Mouse (Mus musculus) erythroblast, embryonic 14.5 days (primary cell): Measurements from ENCODE around the gene Fxn. TPM values are rescaled to one million over a fixed set of nuclear protein-coding genes. Genes with fewer than 3 reads are reported as not detected.

Experiments used
- H3K27me3 ChIP-seq: 2 replicates; pipeline ENCODE4 v1.6.1; 2012; ENCODE audit warnings: inconsistent platforms; ENCODE audit not compliant: control insufficient read depth
- H3K36me3 ChIP-seq: 2 replicates; pipeline ENCODE4 v1.6.1; 2012; ENCODE audit warnings: mild to moderate bottlenecking, inconsistent platforms; ENCODE audit not compliant: control insufficient read depth
- H3K4me1 ChIP-seq: 2 replicates; pipeline ENCODE4 v1.6.1; 2012; ENCODE audit warnings: inconsistent platforms; ENCODE audit not compliant: control insufficient read depth
- H3K4me3 ChIP-seq: replicated peaks from 2 replicates; pipeline ENCODE3; 2012; ENCODE audit warnings: moderate library complexity, mild to moderate bottlenecking, inconsistent platforms
- H3K9me3 ChIP-seq: 2 replicates; pipeline ENCODE4 v1.6.1; 2012; ENCODE audit warnings: low read length, inconsistent platforms, mixed read lengths; ENCODE audit not compliant: control insufficient read depth
- GATA1 ChIP-seq: IDR thresholded peaks from 2 replicates; pipeline ENCODE4 v1.6.1; 2012; ENCODE audit warnings: low read length, inconsistent platforms, mixed read lengths
- TAL1 ChIP-seq: IDR thresholded peaks from 3 replicates; pipeline ENCODE4 v1.6.1; 2012; ENCODE audit warnings: low read length, inconsistent platforms, mixed read lengths
- polyA plus RNA-seq: library from polyadenylated mRNA; stranded (reverse); fragments of >175 nt; gene quantifications from 2 replicates; pipeline ENCODE4 v1.2.3, GENCODE M21; 2012

The Fxn gene
- polyA plus RNA-seq, 1 experiment = 17.5 TPM

DNA sequence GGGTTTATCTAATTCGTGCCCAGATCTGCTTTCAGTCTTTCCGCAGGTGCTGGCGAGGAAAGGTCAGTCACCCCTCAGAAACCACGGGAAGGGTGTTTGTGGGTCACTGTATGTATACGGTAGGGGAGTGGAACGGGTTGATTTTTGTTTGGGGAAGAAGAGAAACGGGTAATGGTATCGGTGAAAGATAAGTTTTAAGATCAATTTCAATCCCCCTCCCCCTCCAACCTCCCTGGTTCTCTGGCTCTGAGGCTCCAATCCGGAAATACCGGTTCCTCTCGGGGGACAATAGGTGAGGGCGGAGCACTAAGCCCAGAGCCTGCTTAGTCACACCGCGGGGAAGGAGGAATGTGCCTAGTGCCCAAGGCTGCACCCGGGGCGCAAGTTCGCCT, 55.1 kb downstream of the Fxn start:
- H3K4me3 ChIP-seq = peak overlapping the region; percentile 55
- no peaks in the 10 kb centered on the region for H3K9me3 ChIP-seq
- H3K27me3 ChIP-seq = peaks cover 44% of the 10 kb centered on the region
- H3K4me1 ChIP-seq = peaks cover 8% of the 10 kb centered on the region
- H3K36me3 ChIP-seq = no peaks in the 10 kb centered on the region
- TF ChIP-seq GATA1 (no peak), TAL1 (no peak)

- H3K27me3 ChIP-seq = peaks cover 44% of the 10 kb centered on the region
- TF ChIP-seq GATA1 (no peak), TAL1 (no peak)
- peaks cover 8% of the 10 kb centered on the region for H3K4me1 ChIP-seq
- no peaks in the 10 kb centered on the region for H3K36me3 ChIP-seq
- H3K9me3 ChIP-seq = no peaks in the 10 kb centered on the region
- H3K4me3 ChIP-seq = peak within 1 kb of the TSS; percentile 55
Observed at GRCm38 (mm10) chr19:24224500-24225304, 55.7 kb downstream of the Fxn start, which contains the start of gene Tjp2. Tjp2 (minus strand) TSS chr19:24225030.

DNA sequence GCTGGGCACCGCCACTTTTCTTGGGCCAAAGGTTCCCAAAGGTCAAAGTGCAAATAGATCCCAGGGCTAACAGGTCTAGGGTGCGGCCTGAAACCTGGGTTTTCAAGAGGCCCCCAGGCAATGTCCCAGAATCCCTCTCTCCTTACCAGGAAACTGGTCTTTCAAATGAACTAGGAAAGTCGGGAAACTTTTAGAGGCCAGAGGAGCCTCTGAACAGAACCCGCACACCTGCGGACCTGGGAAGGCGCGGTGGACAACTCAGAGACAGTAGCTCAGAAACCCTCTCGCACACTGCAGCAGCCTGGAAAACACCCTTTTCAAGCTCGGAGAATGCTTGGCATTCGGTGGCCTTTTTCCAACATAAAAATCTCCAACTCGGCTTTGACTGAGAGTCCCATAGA, 56.6 kb downstream of the Fxn start:
- H3K36me3 ChIP-seq = no peaks in the 10 kb centered on the region
- peaks cover 44% of the 10 kb centered on the region for H3K27me3 ChIP-seq
- peaks cover 8% of the 10 kb centered on the region for H3K4me1 ChIP-seq
- no peaks in the 10 kb centered on the region for H3K9me3 ChIP-seq
- TF ChIP-seq TAL1 (no peak), GATA1 (no peak)
- peak overlapping the region; percentile 55 for H3K4me3 ChIP-seq

DNA sequence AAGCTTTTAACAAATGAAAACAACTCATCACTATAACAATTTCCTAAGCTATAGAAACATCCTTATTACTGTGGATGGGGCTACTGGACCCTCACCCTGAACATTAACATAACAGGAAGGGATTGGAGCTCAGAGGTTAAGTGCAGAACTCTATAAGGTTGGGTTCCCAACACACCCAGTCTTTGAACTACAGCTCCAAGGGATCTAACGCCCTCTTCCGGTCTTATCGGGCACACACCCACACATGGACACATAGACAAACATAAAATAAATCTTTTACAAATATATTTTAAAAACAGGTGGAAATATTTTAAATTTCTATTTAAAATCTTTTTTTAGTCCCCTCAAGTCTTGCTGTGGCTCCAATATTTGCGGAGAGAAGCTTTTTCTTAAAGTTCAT, 59.0 kb downstream of the Fxn start:
- Histone ChIP-seq H3K4me1 (peaks cover 8% of the 10 kb centered on the region), H3K4me3 (no peak overlapping the region), H3K27me3 (peaks cover 43% of the 10 kb centered on the region), H3K9me3 (no peaks in the 10 kb centered on the region), H3K36me3 (no peaks in the 10 kb centered on the region)
- TF ChIP-seq GATA1 (no peak), TAL1 (no peak)

- no peak for TF ChIP-seq TAL1
- TF ChIP-seq GATA1 = no peak
- Histone ChIP-seq H3K27me3 (peaks cover 38% of the 10 kb centered on the region), H3K4me1 (peaks cover 8% of the 10 kb centered on the region)
Observed at GRCm38 (mm10) chr19:24220795-24221445, 59.5 kb downstream of the Fxn start.

GRCm38 (mm10) chr19:24219011-24219410, 61.4 kb downstream of the Fxn start:
- no peaks in the 10 kb centered on the region for H3K9me3 ChIP-seq
- H3K27me3 ChIP-seq = peaks cover 19% of the 10 kb centered on the region
- no peak overlapping the region for H3K4me3 ChIP-seq
- TF ChIP-seq GATA1 (no peak), TAL1 (no peak)
- no peaks in the 10 kb centered on the region for H3K4me1 ChIP-seq
- H3K36me3 ChIP-seq = no peaks in the 10 kb centered on the region

More at GRCm38 (mm10) chr19:24220795-24221445, 59.5 kb downstream of the Fxn start:
- Histone ChIP-seq H3K36me3 (no peaks in the 10 kb centered on the region), H3K9me3 (no peaks in the 10 kb centered on the region), H3K4me3 (no peak overlapping the region)

DNA sequence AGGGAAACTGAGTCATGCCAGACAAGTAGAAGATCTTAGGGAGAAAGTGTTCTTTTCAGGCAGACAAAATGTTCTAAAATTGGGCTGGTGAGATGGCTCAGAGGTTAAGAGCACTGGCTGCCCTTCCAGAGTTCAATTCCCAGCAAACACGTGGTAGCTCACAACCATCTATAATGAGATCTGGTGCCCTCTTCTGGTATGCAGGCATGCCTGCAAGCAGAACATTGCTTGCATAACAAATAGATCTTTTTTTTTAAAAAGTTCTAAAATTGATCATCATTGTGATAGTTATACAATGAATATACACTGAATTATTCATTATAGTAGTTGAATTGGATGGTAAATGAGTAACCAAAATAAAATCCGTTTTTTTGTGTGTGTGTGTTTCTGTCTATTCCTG, 62.1 kb downstream of the Fxn start:
- Histone ChIP-seq H3K4me1 (no peaks in the 10 kb centered on the region), H3K9me3 (no peaks in the 10 kb centered on the region), H3K4me3 (no peak overlapping the region), H3K36me3 (no peaks in the 10 kb centered on the region), H3K27me3 (peaks cover 12% of the 10 kb centered on the region)
- no peak for TF ChIP-seq TAL1
- TF ChIP-seq GATA1 = no peak

GRCm38 (mm10) chr19:24217851-24218250, 62.6 kb downstream of the Fxn start:
- Histone ChIP-seq H3K4me1 (no peaks in the 10 kb centered on the region), H3K36me3 (no peaks in the 10 kb centered on the region), H3K27me3 (peaks cover 7% of the 10 kb centered on the region), H3K9me3 (no peaks in the 10 kb centered on the region), H3K4me3 (no peak overlapping the region)
- TF ChIP-seq GATA1 (no peak), TAL1 (no peak)

DNA sequence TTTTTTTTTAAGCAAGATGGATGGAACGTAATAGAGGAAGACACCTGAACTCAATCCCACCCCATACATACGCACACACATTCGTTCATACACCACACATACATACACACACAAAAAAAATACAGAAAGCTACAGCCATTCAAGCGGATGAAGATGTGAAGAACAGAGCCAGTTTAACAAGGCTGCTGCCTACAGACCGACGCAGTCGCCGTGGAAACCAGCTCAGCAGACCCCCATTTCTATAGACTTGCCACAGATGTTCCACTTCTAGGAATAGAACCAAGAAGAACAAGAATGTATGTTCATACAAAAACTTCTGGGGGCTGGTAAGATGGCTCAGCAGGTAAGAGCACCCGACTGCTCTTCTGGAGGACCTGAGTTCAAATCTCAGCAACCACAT, 63.6 kb downstream of the Fxn start:
- no peaks in the 10 kb centered on the region for H3K9me3 ChIP-seq
- no peak for TF ChIP-seq TAL1
- TF ChIP-seq GATA1 = no peak
- H3K4me3 ChIP-seq = no peak overlapping the region
- no peaks in the 10 kb centered on the region for H3K36me3 ChIP-seq
- H3K4me1 ChIP-seq = no peaks in the 10 kb centered on the region
- no peaks in the 10 kb centered on the region for H3K27me3 ChIP-seq
